Mouse (Mus musculus): ENCODE data around the gene Pak1ip1. TPM values are rescaled to one million over a fixed set of nuclear protein-coding genes. Genes with fewer than 3 reads are reported as not detected.

The Pak1ip1 gene
- polyA plus RNA-seq, 1 experiment from 2014 or later: 105 TPM

GRCm38 (mm10) chr13:41042511-41042910 lies 41.7 kb downstream of the Pak1ip1 start:
- ATAC-seq (replicated peaks; ENCODE audit: low FRiP score): no peak
- Histone ChIP-seq H3K4me1 (replicated peaks; ENCODE audit: control insufficient read depth, insufficient read depth, low read length) (no peaks in the 10 kb centered on the region), H3K4me3 (ENCODE audit: low read depth, low read length) (no peak overlapping the region), H3K27me3 (replicated peaks; ENCODE audit: control insufficient read depth, insufficient read depth, low read length) (no peaks in the 10 kb centered on the region), H3K4me2 (no peak overlapping the region), H3K9ac (ENCODE audit: low read depth, low read length) (no peak overlapping the region), H3K27ac (ENCODE audit: low read depth, low read length) (no peak overlapping the region), H3K9me3 (ENCODE audit: control insufficient read depth, low read length) (no peaks in the 10 kb centered on the region), H3K36me3 (ENCODE audit: control insufficient read depth, insufficient read depth, low read length) (no peaks in the 10 kb centered on the region)
- no peak for DNase-seq (ENCODE audit: low spot score)
- WGBS: 83% methylated on average over 4 of the region's 4 CpGs

GRCm38 (mm10) chr13:41045901-41046300 lies 45.1 kb downstream of the Pak1ip1 start:
- DNase-seq (ENCODE audit: low spot score): no peak

GRCm38 (mm10) chr13:41047280-41047679 lies 46.5 kb downstream of the Pak1ip1 start:
- H3K36me3 ChIP-seq (ENCODE audit: control insufficient read depth, insufficient read depth, low read length): no peaks in the 10 kb centered on the region
- no peak for DNase-seq (ENCODE audit: low spot score)
- H3K9me3 ChIP-seq (ENCODE audit: control insufficient read depth, low read length): no peaks in the 10 kb centered on the region
- no peak for ATAC-seq (replicated peaks; ENCODE audit: low FRiP score)
- 79% methylated on average over 6 of the region's 6 CpGs for WGBS
- H3K4me3 ChIP-seq (ENCODE audit: low read depth, low read length): no peak overlapping the region
- H3K4me1 ChIP-seq (replicated peaks; ENCODE audit: control insufficient read depth, insufficient read depth, low read length): no peaks in the 10 kb centered on the region
- H3K27me3 ChIP-seq (replicated peaks; ENCODE audit: control insufficient read depth, insufficient read depth, low read length): no peaks in the 10 kb centered on the region
- H3K4me2 ChIP-seq: no peak overlapping the region
- no peak overlapping the region for H3K9ac ChIP-seq (ENCODE audit: low read depth, low read length)
- no peak overlapping the region for H3K27ac ChIP-seq (ENCODE audit: low read depth, low read length)

More at GRCm38 (mm10) chr13:41045901-41046300, 45.1 kb downstream of the Pak1ip1 start:
- no peaks in the 10 kb centered on the region for H3K9me3 ChIP-seq (ENCODE audit: control insufficient read depth, low read length)
- no peak overlapping the region for H3K4me3 ChIP-seq (ENCODE audit: low read depth, low read length)
- no peak for ATAC-seq (replicated peaks; ENCODE audit: low FRiP score)
- H3K9ac ChIP-seq (ENCODE audit: low read depth, low read length): no peak overlapping the region
- WGBS: 86% methylated on average over 8 of the region's 8 CpGs
- no peak overlapping the region for H3K27ac ChIP-seq (ENCODE audit: low read depth, low read length)
- H3K36me3 ChIP-seq (ENCODE audit: control insufficient read depth, insufficient read depth, low read length): no peaks in the 10 kb centered on the region
- no peak overlapping the region for H3K4me2 ChIP-seq
- no peaks in the 10 kb centered on the region for H3K4me1 ChIP-seq (replicated peaks; ENCODE audit: control insufficient read depth, insufficient read depth, low read length)
- H3K27me3 ChIP-seq (replicated peaks; ENCODE audit: control insufficient read depth, insufficient read depth, low read length): no peaks in the 10 kb centered on the region

- H3K4me1 ChIP-seq (replicated peaks; ENCODE audit: control insufficient read depth, insufficient read depth, low read length): no peaks in the 10 kb centered on the region; the same call in 1 of the 2 replicates
- H3K27me3 ChIP-seq (replicated peaks; ENCODE audit: control insufficient read depth, insufficient read depth, low read length): no peaks in the 10 kb centered on the region
- no peak overlapping the region for H3K27ac ChIP-seq (ENCODE audit: low read depth, low read length)
- no peaks in the 10 kb centered on the region for H3K36me3 ChIP-seq (ENCODE audit: control insufficient read depth, insufficient read depth, low read length)
- no peak for ATAC-seq (replicated peaks; ENCODE audit: low FRiP score)
- no peak overlapping the region for H3K9ac ChIP-seq (ENCODE audit: low read depth, low read length)
- no peaks in the 10 kb centered on the region for H3K9me3 ChIP-seq (ENCODE audit: control insufficient read depth, low read length)
- H3K4me2 ChIP-seq: no peak overlapping the region
- WGBS: 62% methylated on average over 5 of the region's 5 CpGs
- H3K4me3 ChIP-seq (ENCODE audit: low read depth, low read length): no peak overlapping the region
- DNase-seq (ENCODE audit: low spot score): no peak
Observed at GRCm38 (mm10) chr13:41051965-41052364, 51.1 kb downstream of the Pak1ip1 start.

Other genes with a start within 250 kb of the Pak1ip1 start
- 2.1 and 2.2 TPM in 2 replicates for gene Gcnt2, start 141.3 kb upstream of the Pak1ip1 start, polyA plus RNA-seq (2014; fragmentation: Nextera tagmentation; extraction: Ambion mirVana)
- gene Tmem14c, start 15.3 kb downstream of the Pak1ip1 start, polyA plus RNA-seq (2014; fragmentation: Nextera tagmentation; extraction: Ambion mirVana): 954 and 957 TPM in 2 replicates
- gene Mak, start 78.7 kb downstream of the Pak1ip1 start, polyA plus RNA-seq (2014; fragmentation: Nextera tagmentation; extraction: Ambion mirVana): 0.34 and 0.56 TPM in 2 replicates
- gene Gcm2, start 110.0 kb downstream of the Pak1ip1 start, polyA plus RNA-seq (2014; fragmentation: Nextera tagmentation; extraction: Ambion mirVana): not detected in 2 replicates
- not detected in 2 replicates for gene Sycp2l, start 113.3 kb downstream of the Pak1ip1 start, polyA plus RNA-seq (2014; fragmentation: Nextera tagmentation; extraction: Ambion mirVana)
- 32.5 and 38.1 TPM in 2 replicates for gene Elovl2, start 219.4 kb downstream of the Pak1ip1 start, polyA plus RNA-seq (2014; fragmentation: Nextera tagmentation; extraction: Ambion mirVana)
- gene Smim13, start 248.8 kb downstream of the Pak1ip1 start, polyA plus RNA-seq (2014; fragmentation: Nextera tagmentation; extraction: Ambion mirVana): 12.6 and 16.9 TPM in 2 replicates

Measured in liver, embryonic 11.5 days (tissue).